In the genomic region with DNA sequence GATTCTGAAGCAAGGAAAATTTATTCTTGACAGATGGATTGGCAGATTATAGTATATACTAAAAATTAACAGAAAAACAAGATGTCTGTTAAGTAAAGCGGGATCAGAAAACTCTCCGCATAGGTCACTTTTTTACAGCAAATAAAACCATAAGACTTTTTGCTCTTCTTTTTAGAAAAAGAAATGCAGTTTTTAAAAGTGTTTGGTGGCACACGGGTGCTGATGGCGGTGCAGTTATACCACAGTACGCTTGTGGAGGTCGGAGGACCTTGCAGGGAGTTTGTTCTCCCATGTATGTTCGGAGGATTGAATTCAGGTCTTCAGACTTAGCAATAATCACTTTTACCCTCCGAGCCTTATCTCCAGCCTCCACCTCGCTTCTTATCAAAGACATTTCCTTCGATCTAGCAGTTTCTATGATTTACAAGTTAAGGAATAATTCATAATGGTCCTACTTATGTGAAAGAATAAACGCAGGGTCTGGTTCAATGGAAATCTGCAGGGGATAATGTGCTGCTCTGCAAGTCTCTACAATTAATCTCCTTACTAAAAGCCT, we compare ENCODE assay signal across 8 mouse cellular contexts.
DNase-seq lines count a peak whose midpoint lies in the region; ATAC-seq and TF ChIP-seq lines count a peak whose summit lies in the region.

No protein-coding gene starts in this region.

- no peaks in the 10 kb centered on the region for H3K36me3 ChIP-seq in spleen, adult 2 months (ENCODE audit: control insufficient read depth, insufficient read depth, low read length)
- no peaks in the 10 kb centered on the region for H3K36me3 ChIP-seq in hindbrain, embryonic 15.5 days
- no peaks in the 10 kb centered on the region for H3K36me3 ChIP-seq in midbrain, embryonic 15.5 days (replicated peaks)

- peaks cover 12% of the 10 kb centered on the region; the same call in 1 of the 2 replicates for H3K4me1 ChIP-seq in spleen, adult 2 months (ENCODE audit: control insufficient read depth, insufficient read depth, insufficient read length)
- peaks cover 25% of the 10 kb centered on the region for H3K4me1 ChIP-seq in hindbrain, embryonic 15.5 days (replicated peaks)
- peaks cover 19% of the 10 kb centered on the region for H3K4me1 ChIP-seq in midbrain, embryonic 15.5 days

- DNase-seq in CD4-positive, CD25-positive, alpha-beta regulatory T cell, adult 2 months (ENCODE audit: low read depth, low spot score) = peak; percentile 48
- no peak for DNase-seq in spleen, adult 2 months (ENCODE audit: low read depth in 1 of 2, low spot score in 2 of 2)
- no peak for DNase-seq in spleen, postnatal 36 days (ENCODE audit: low spot score in 2 of 2)
- no peak for DNase-seq in urinary bladder, postnatal 4 days (ENCODE audit: low spot score in 2 of 2)
- DNase-seq in gastrocnemius, postnatal 4 days (ENCODE audit: low spot score in 2 of 2) = no peak

- H3K9ac ChIP-seq in hindbrain, embryonic 15.5 days = peak overlapping the region; percentile 57
- peak overlapping the region; percentile 29 for H3K9ac ChIP-seq in midbrain, embryonic 15.5 days

- no peak for TF ChIP-seq POLR2A in spleen, adult 2 months (IDR thresholded peaks at IDR 0.05; ENCODE audit: low read depth, low read length)

- no peak for ATAC-seq in CD4-positive, CD25-positive, alpha-beta regulatory T cell, adult 4 months
- ATAC-seq in hindbrain, embryonic 15.5 days (ENCODE audit: low FRiP score, low read depth) = no peak
- 0 out of 2 replicates have a peak, but pooled peaks have one; percentile 34 for ATAC-seq in midbrain, embryonic 15.5 days (replicated peaks)

- H3K9me3 ChIP-seq in hindbrain, embryonic 15.5 days = no peaks in the 10 kb centered on the region
- no peaks in the 10 kb centered on the region for H3K9me3 ChIP-seq in midbrain, embryonic 15.5 days

- no peak for TF ChIP-seq CTCF in spleen, adult 2 months (IDR thresholded peaks at IDR 0.05; ENCODE audit: extremely low read depth, insufficient read depth, insufficient read length, insufficient replicate concordance)

- H3K4me3 ChIP-seq in spleen, adult 2 months (ENCODE audit: extremely low read depth, insufficient read depth, insufficient read length) = peak overlapping the region; percentile 36
- H3K4me3 ChIP-seq in hindbrain, embryonic 15.5 days = peak overlapping the region; percentile 37
- H3K4me3 ChIP-seq in midbrain, embryonic 15.5 days = peak overlapping the region; percentile 35

- H3K4me2 ChIP-seq in hindbrain, embryonic 15.5 days = peak overlapping the region; percentile 65
- H3K4me2 ChIP-seq in midbrain, embryonic 15.5 days = peak overlapping the region; percentile 55

- H3K27ac ChIP-seq in spleen, adult 2 months (ENCODE audit: insufficient read depth, low read length) = peak overlapping the region; percentile 84
- peak overlapping the region; percentile 93 for H3K27ac ChIP-seq in hindbrain, embryonic 15.5 days (replicated peaks)
- peak overlapping the region; percentile 91 for H3K27ac ChIP-seq in midbrain, embryonic 15.5 days

- no peaks in the 10 kb centered on the region for H3K27me3 ChIP-seq in spleen, adult 2 months (ENCODE audit: control insufficient read depth, insufficient read depth, low read length)
- H3K27me3 ChIP-seq in hindbrain, embryonic 15.5 days = no peaks in the 10 kb centered on the region
- no peaks in the 10 kb centered on the region for H3K27me3 ChIP-seq in midbrain, embryonic 15.5 days (replicated peaks)

- 7% methylated on average over 11 of the region's 11 CpGs for WGBS in spleen, adult 2 months
- 9% methylated on average over 11 of the region's 11 CpGs for WGBS in hindbrain, embryonic 15.5 days
- WGBS in midbrain, embryonic 15.5 days = 6% methylated on average over 11 of the region's 11 CpGs
